Mouse (Mus musculus): ENCODE data around the gene BC035044.

DNA sequence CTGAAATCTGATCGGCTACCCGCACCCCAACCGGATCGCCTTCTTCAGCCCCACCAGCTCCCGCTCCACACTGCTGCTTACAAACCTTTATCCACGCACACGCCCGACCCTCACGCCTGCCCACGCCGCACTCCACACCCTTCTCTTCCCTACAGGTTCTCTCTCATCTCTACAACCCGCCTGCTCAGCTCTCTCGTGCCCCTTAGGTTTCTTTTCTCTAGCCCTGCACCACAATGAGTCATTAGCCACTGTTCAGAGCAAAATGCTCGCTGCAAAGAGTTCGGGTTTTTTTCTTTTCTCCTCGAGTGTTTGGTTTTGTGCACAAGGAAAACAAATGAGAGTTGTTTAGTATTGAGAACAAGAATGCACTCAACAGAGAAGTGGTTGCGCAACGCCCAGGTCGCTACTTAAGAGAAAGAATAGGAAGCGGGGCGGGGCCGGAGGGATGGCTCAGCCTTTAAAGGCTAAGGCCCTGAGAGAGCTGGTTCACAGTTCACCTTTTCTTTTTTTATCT is 47.4 kb downstream of the BC035044 start:
- TF ChIP-seq POLR2A (IDR thresholded peaks at IDR 0.05; ENCODE audit: borderline replicate concordance, control insufficient read depth, low read depth, low read length) (no peak), CTCF (IDR thresholded peaks at IDR 0.05; ENCODE audit: control insufficient read depth, insufficient read depth, low read length) (no peak)

Data from bone marrow, adult 2 months (tissue).